Mouse (Mus musculus) right cerebral cortex, adult 2 months (tissue): ENCODE measurements around the gene Hspa12a.

Experiments
- DNase-seq, 2 experiments: peaks; one replicate each; pipeline ENCODE4 v3.0.0; 2021 to 2022; ENCODE audit warnings: low spot score in 2 of 2

The Hspa12a gene

GRCm38 (mm10) chr19:58758871-58759270 is 184.6 kb downstream of the Hspa12a start:
- no peak for DNase-seq

DNA sequence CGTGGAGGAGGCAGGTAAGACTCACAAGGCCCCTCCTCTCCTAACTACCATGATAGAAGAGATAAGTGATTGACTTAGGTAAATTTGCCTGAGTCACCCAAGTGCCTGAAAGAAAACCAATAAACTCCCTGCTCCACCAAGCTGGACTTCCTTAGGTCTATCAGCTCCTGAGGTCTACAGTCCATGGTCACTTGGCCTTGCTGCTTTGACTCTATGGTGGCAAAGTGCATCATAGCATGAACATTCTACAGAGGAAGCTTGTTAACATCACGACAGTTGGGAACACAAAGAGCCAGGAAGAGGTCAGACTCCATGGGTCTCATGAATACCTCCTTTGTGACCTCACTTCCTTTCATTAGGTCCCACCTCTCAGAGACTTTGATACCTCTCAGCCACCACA is 191.9 kb downstream of the Hspa12a start:
- no peak for DNase-seq

- DNase-seq: no peak
Measured at GRCm38 (mm10) chr19:58750822-58751221, 192.6 kb downstream of the Hspa12a start.

GRCm38 (mm10) chr19:58747498-58748000 is 195.9 kb downstream of the Hspa12a start:
- DNase-seq: no peak
